Mouse (Mus musculus): Measurements from ENCODE around the gene Lama1.

- TF ChIP-seq EP300 (IDR thresholded peaks at IDR 0.05; ENCODE audit: low read depth): no peak
- TF ChIP-seq CTCF (IDR thresholded peaks at IDR 0.05; ENCODE audit: low read depth): peak; percentile 91
These were observed 29.1 kb upstream of the Lama1 start for GRCm38 (mm10) chr17:67667981-67668380.
